Mouse (Mus musculus) heart, embryonic 16.5 days (tissue): ENCODE measurements around the gene Mkln1. TPM values are rescaled to one million over a fixed set of nuclear protein-coding genes. Genes with fewer than 3 reads are reported as not detected.

Experiments
- ATAC-seq: fragments of 200-750 bp; cut with Nextera tagmentation; replicated peaks from 2 replicates; pipeline ENCODE4 v1.8.0; 2017; ENCODE audit warnings: moderate number of reproducible peaks; ENCODE audit not compliant: insufficient read depth, low FRiP score; ENCODE audit errors: extremely low read depth
- H3K27ac ChIP-seq: fragments of 300-500 bp; sonication (generic); 2 replicates; pipeline ENCODE4 v1.5.1; 2014; ENCODE audit warnings: mild to moderate bottlenecking, low read length, control low read depth, moderate library complexity
- H3K27me3 ChIP-seq: fragments of 300-500 bp; sonication (generic); 2 replicates; pipeline ENCODE4 v1.6.1; 2014; ENCODE audit warnings: low read length, mixed read lengths; ENCODE audit not compliant: control insufficient read depth, insufficient read depth
- H3K36me3 ChIP-seq: fragments of 300-500 bp; sonication (generic); 2 replicates; pipeline ENCODE4 v1.6.1; 2014; ENCODE audit not compliant: control insufficient read depth, insufficient read depth
- H3K4me1 ChIP-seq: fragments of 300-500 bp; sonication (generic); 2 replicates; pipeline ENCODE4 v1.6.1; 2014; ENCODE audit warnings: low read length, mixed read lengths; ENCODE audit not compliant: control insufficient read depth, insufficient read depth
- H3K4me2 ChIP-seq: fragments of 300-500 bp; sonication (generic); 2 replicates; pipeline ENCODE4 v1.6.1; 2014; ENCODE audit warnings: low read depth, mild to moderate bottlenecking, control low read depth, low read length
- H3K4me3 ChIP-seq: fragments of 300-500 bp; sonication (generic); 2 replicates; pipeline ENCODE4 v1.5.1; 2014; ENCODE audit warnings: mild to moderate bottlenecking, control low read depth, low read length
- H3K9ac ChIP-seq: fragments of 300-500 bp; sonication (generic); 2 replicates; pipeline ENCODE4 v1.6.1; 2014; ENCODE audit warnings: low read length, control low read depth
- H3K9me3 ChIP-seq: fragments of 300-500 bp; sonication (generic); replicated peaks from 2 replicates; pipeline ENCODE4 v1.6.1; 2016; ENCODE audit warnings: low read length; ENCODE audit not compliant: control insufficient read depth
- WGBS: fragments of 180-500 bp; shearing (Covaris S2); extraction: QIAGEN DNeasy Blood & Tissue Kit; methylation state at CpG from one replicate; pipeline ENCODE4 v1.1.7; 2014; 5-methylcytosine and 5-hydroxymethylcytosine counted together
- polyA plus RNA-seq: library from polyadenylated mRNA; unstranded; fragments of >200 nt; fragmentation: Nextera tagmentation; extraction: Ambion mirVana; gene quantifications from 2 replicates; pipeline ENCODE4 v1.2.1, GENCODE M21; 2015

The Mkln1 gene
- polyA plus RNA-seq, 1 experiment from 2014 or later, result 228 TPM

- H3K36me3 ChIP-seq, result no peaks in the 10 kb centered on the region
- H3K4me2 ChIP-seq, result no peak overlapping the region
- no peaks in the 10 kb centered on the region for H3K27me3 ChIP-seq
- no peak overlapping the region for H3K27ac ChIP-seq
- H3K9ac ChIP-seq, result no peak overlapping the region
- H3K4me1 ChIP-seq, result no peaks in the 10 kb centered on the region
- ATAC-seq, result no peak
- WGBS, result 70% methylated on average over 4 of the region's 4 CpGs
- no peak overlapping the region for H3K4me3 ChIP-seq
- H3K9me3 ChIP-seq, result no peaks in the 10 kb centered on the region
Measured at GRCm38 (mm10) chr6:31537193-31537592, 138.7 kb downstream of the Mkln1 start.

GRCm38 (mm10) chr6:31538112-31538511 is 139.6 kb downstream of the Mkln1 start:
- no peak overlapping the region for H3K27ac ChIP-seq
- 90% methylated on average over 1 of the region's 1 CpGs for WGBS
- no peaks in the 10 kb centered on the region for H3K36me3 ChIP-seq
- H3K4me1 ChIP-seq, result no peaks in the 10 kb centered on the region
- no peak for ATAC-seq
- H3K9me3 ChIP-seq, result no peaks in the 10 kb centered on the region
- no peaks in the 10 kb centered on the region for H3K27me3 ChIP-seq
- H3K4me3 ChIP-seq, result no peak overlapping the region
- no peak overlapping the region for H3K9ac ChIP-seq
- H3K4me2 ChIP-seq, result no peak overlapping the region

- WGBS, result 72% methylated on average over 6 of the region's 6 CpGs
- Histone ChIP-seq H3K4me1 (peaks cover 7% of the 10 kb centered on the region), H3K4me3 (no peak overlapping the region), H3K9me3 (no peaks in the 10 kb centered on the region), H3K9ac (no peak overlapping the region), H3K36me3 (no peaks in the 10 kb centered on the region), H3K27ac (no peak overlapping the region), H3K4me2 (no peak overlapping the region), H3K27me3 (no peaks in the 10 kb centered on the region)
- no peak for ATAC-seq
Measured at GRCm38 (mm10) chr6:31540018-31540417, 141.5 kb downstream of the Mkln1 start.

- WGBS, result 38% methylated on average over 4 of the region's 4 CpGs
- peak overlapping the region; percentile 63 for H3K27ac ChIP-seq
- no peaks in the 10 kb centered on the region for H3K36me3 ChIP-seq
- ATAC-seq, result peak; percentile 49
- H3K4me2 ChIP-seq, result peak overlapping the region; percentile 31; the same call in 1 of the 2 replicates
- no peak overlapping the region for H3K4me3 ChIP-seq
- H3K9ac ChIP-seq, result peak overlapping the region; percentile 34
- H3K4me1 ChIP-seq, result peaks cover 19% of the 10 kb centered on the region
- no peaks in the 10 kb centered on the region for H3K9me3 ChIP-seq
- H3K27me3 ChIP-seq, result no peaks in the 10 kb centered on the region
Measured at GRCm38 (mm10) chr6:31544318-31544717, 145.8 kb downstream of the Mkln1 start.

DNA sequence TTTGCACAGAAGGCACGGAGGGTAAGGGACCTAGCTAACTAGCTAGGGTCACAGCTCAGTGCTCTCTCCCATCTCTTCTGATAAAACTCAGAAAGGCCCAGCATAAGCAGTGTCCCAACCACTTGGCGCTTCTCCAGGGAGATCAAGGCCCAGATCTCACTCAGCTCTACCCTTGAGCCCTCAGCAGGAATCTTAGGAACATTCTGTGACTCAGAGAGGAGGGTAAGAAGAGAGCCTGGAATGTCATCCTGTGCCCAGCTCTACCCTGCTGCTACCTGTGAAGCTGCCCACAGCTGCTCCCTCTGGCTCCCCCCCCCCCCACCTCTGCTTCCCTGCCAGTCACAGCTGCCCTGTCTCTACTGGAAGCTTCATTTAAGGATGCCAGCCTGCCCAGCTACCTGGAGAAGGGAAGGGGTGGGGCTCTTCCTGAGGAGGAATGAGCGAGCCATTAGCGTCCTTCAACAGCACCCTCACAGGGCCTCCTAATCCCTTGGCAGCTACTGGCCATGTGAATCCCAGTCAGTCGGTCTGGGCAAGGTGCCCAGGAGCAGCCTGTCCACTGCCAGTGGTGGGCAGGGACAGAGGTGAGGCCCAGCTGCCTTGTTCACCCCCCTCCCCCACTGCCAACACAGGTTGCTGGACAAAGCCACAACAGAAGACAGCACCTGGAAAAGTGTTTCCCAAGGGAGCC is 151.0 kb downstream of the Mkln1 start:
- Histone ChIP-seq H3K4me2 (no peak overlapping the region), H3K4me3 (no peak overlapping the region), H3K9me3 (no peaks in the 10 kb centered on the region), H3K9ac (no peak overlapping the region; the same call in 1 of the 2 replicates), H3K36me3 (no peaks in the 10 kb centered on the region), H3K27me3 (no peaks in the 10 kb centered on the region), H3K27ac (peak overlapping the region; percentile 59), H3K4me1 (peaks cover 21% of the 10 kb centered on the region)
- WGBS, result 24% methylated on average over 5 of the region's 5 CpGs
- peak; percentile 92 for ATAC-seq

DNA sequence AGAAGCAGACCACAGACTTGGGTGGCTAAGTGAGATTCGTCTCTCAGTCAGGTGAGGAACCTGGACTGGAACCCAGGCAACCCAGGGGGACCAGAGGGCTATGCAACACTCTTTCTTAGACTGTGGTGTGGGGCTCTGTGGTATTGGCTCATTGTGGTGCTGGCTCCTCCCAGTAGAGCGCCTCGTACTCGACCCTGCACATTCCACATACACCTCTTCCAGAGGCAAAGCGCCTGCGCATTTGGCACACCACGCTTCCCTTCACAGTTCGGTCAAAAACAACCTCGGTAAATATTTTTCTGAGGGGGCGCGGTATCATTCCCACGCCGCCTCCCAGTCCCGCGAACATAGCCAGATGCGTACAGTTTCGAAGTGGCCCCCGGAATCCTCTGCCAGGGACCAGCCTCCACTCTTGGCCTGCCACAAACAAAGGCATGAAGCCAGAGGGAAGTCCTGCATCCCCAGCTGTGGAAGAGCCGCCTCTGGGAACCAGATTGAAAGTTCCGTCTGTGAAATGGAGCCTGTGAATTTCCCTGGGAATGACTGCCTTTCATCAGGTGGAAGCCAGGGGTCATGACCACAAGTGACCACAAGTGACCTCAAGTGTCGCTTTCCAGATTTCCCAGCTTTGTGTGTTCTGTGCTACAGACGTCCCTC is 152.5 kb downstream of the Mkln1 start:
- no peaks in the 10 kb centered on the region for H3K27me3 ChIP-seq
- WGBS, result 72% methylated on average over 22 of the region's 22 CpGs
- no peaks in the 10 kb centered on the region for H3K9me3 ChIP-seq
- no peak overlapping the region for H3K27ac ChIP-seq
- ATAC-seq, result no peak
- no peak overlapping the region for H3K9ac ChIP-seq
- H3K4me3 ChIP-seq, result no peak overlapping the region
- peaks cover 19% of the 10 kb centered on the region for H3K4me1 ChIP-seq
- H3K4me2 ChIP-seq, result no peak overlapping the region
- no peaks in the 10 kb centered on the region for H3K36me3 ChIP-seq

- no peak overlapping the region for H3K9ac ChIP-seq
- WGBS, result 87% methylated on average over 7 of the region's 7 CpGs
- H3K4me2 ChIP-seq, result no peak overlapping the region
- no peak overlapping the region for H3K27ac ChIP-seq
- no peaks in the 10 kb centered on the region for H3K27me3 ChIP-seq
- no peaks in the 10 kb centered on the region for H3K9me3 ChIP-seq
- H3K4me3 ChIP-seq, result no peak overlapping the region
- ATAC-seq, result no peak
- H3K4me1 ChIP-seq, result no peaks in the 10 kb centered on the region
- no peaks in the 10 kb centered on the region for H3K36me3 ChIP-seq
Measured at GRCm38 (mm10) chr6:31556460-31557100, 158.0 kb downstream of the Mkln1 start.

GRCm38 (mm10) chr6:31560138-31560959 is 161.8 kb downstream of the Mkln1 start:
- H3K4me3 ChIP-seq, result no peak overlapping the region
- peak overlapping the region; percentile 47; the same call in 1 of the 2 replicates for H3K4me2 ChIP-seq
- H3K9me3 ChIP-seq, result no peaks in the 10 kb centered on the region
- ATAC-seq, result no peak
- H3K27ac ChIP-seq, result no peak overlapping the region
- WGBS, result 34% methylated on average over 13 of the region's 13 CpGs
- H3K36me3 ChIP-seq, result no peaks in the 10 kb centered on the region
- H3K27me3 ChIP-seq, result 0 out of 2 replicates have a peak, but pooled peaks cover 4% of the 10 kb centered on the region
- peaks cover 8% of the 10 kb centered on the region for H3K4me1 ChIP-seq
- no peak overlapping the region for H3K9ac ChIP-seq
